Mouse (Mus musculus) intestine, embryonic 14.5 days (tissue): ENCODE data around the gene Daam1. TPM values are rescaled to one million over a fixed set of nuclear protein-coding genes. Genes with fewer than 3 reads are reported as not detected.

Experiments
- ATAC-seq: fragments of 200-750 bp; cut with Nextera tagmentation; replicated peaks from 2 replicates; pipeline ENCODE4 v1.8.0; 2017; ENCODE audit warnings: low read depth, moderate number of reproducible peaks, moderate TSS enrichment, moderate library complexity; ENCODE audit not compliant: low FRiP score, low TSS enrichment
- DNase-seq: peaks from one replicate; pipeline ENCODE4 v3.0.0-alpha.2; 2018; ENCODE audit warnings: low spot score
- H3K27ac ChIP-seq: fragments of 300-500 bp; sonication (generic); 2 replicates; pipeline ENCODE4 v1.5.1; 2014; ENCODE audit warnings: low read depth, mild to moderate bottlenecking, control low read depth
- H3K27me3 ChIP-seq: fragments of 300-500 bp; sonication (generic); replicated peaks from 2 replicates; pipeline ENCODE4 v1.6.1; 2014; ENCODE audit warnings: low read length, control low read depth; ENCODE audit not compliant: control insufficient read depth, insufficient read depth
- H3K36me3 ChIP-seq: fragments of 300-500 bp; sonication (generic); 2 replicates; pipeline ENCODE4 v1.6.1; 2014; ENCODE audit warnings: low read length, control low read depth; ENCODE audit not compliant: control insufficient read depth, insufficient read depth
- H3K4me1 ChIP-seq: fragments of 300-500 bp; sonication (generic); replicated peaks from 2 replicates; pipeline ENCODE4 v1.6.1; 2014; ENCODE audit warnings: low read length, control low read depth, mixed read lengths; ENCODE audit not compliant: control insufficient read depth, insufficient read depth
- H3K4me2 ChIP-seq: fragments of 300-500 bp; sonication (generic); 2 replicates; pipeline ENCODE4 v1.6.1; 2014; ENCODE audit warnings: low read length
- H3K4me3 ChIP-seq: fragments of 300-500 bp; sonication (generic); 2 replicates; pipeline ENCODE4 v1.5.1; 2014; ENCODE audit warnings: low read depth, low read length, control low read depth, mixed read lengths
- H3K9ac ChIP-seq: fragments of 300-500 bp; sonication (generic); 2 replicates; pipeline ENCODE4 v1.6.1; 2014; ENCODE audit warnings: mild to moderate bottlenecking, low read length
- H3K9me3 ChIP-seq: fragments of 300-500 bp; sonication (generic); 2 replicates; pipeline ENCODE4 v1.6.1; 2016; ENCODE audit warnings: low read length, control low read depth; ENCODE audit not compliant: control insufficient read depth
- WGBS: fragments of 180-500 bp; shearing (Covaris S2); extraction: QIAGEN DNeasy Blood & Tissue Kit; methylation state at CpG from one replicate; pipeline ENCODE4 v1.1.7; 2014; 5-methylcytosine and 5-hydroxymethylcytosine counted together
- polyA plus RNA-seq: library from polyadenylated mRNA; unstranded; fragments of >200 nt; fragmentation: Nextera tagmentation; extraction: Ambion mirVana; gene quantifications from 2 replicates; pipeline ENCODE4 v1.2.1, GENCODE M21; 2014

Gene Daam1
- polyA plus RNA-seq, 1 experiment from 2014 or later, result 15.6 TPM

GRCm38 (mm10) chr12:71980166-71980565 is 149.3 kb downstream of the Daam1 start:
- Histone ChIP-seq H3K27ac (no peak overlapping the region), H3K4me3 (no peak overlapping the region), H3K36me3 (peaks cover 63% of the 10 kb centered on the region), H3K4me2 (no peak overlapping the region), H3K4me1 (peaks cover 2% of the 10 kb centered on the region; the same call in 1 of the 2 replicates), H3K9me3 (no peaks in the 10 kb centered on the region), H3K9ac (no peak overlapping the region), H3K27me3 (no peaks in the 10 kb centered on the region)
- ATAC-seq (no peak), DNase-seq (no peak)
- WGBS, result 82% methylated on average over 6 of the region's 6 CpGs

GRCm38 (mm10) chr12:71980746-71981145 is 149.9 kb downstream of the Daam1 start:
- 96% methylated on average over 11 of the region's 11 CpGs for WGBS
- no peak for ATAC-seq
- Histone ChIP-seq H3K4me1 (peaks cover under 1% of the 10 kb centered on the region; the same call in 1 of the 2 replicates), H3K27me3 (no peaks in the 10 kb centered on the region), H3K4me2 (no peak overlapping the region), H3K9me3 (no peaks in the 10 kb centered on the region), H3K9ac (no peak overlapping the region), H3K36me3 (peaks cover 60% of the 10 kb centered on the region), H3K4me3 (no peak overlapping the region), H3K27ac (no peak overlapping the region)
- DNase-seq, result no peak

- Histone ChIP-seq H3K36me3 (peaks cover 63% of the 10 kb centered on the region), H3K4me3 (no peak overlapping the region), H3K9me3 (no peaks in the 10 kb centered on the region), H3K4me1 (no peaks in the 10 kb centered on the region), H3K9ac (no peak overlapping the region), H3K27me3 (no peaks in the 10 kb centered on the region), H3K4me2 (no peak overlapping the region), H3K27ac (no peak overlapping the region)
- no peak for DNase-seq
- ATAC-seq, result no peak
- 86% methylated on average over 8 of the region's 8 CpGs for WGBS
Measured at GRCm38 (mm10) chr12:71981250-71981649, 150.4 kb downstream of the Daam1 start.

- Histone ChIP-seq H3K4me2 (no peak overlapping the region), H3K36me3 (peaks cover 66% of the 10 kb centered on the region), H3K4me3 (no peak overlapping the region), H3K27me3 (no peaks in the 10 kb centered on the region), H3K4me1 (no peaks in the 10 kb centered on the region), H3K9me3 (no peaks in the 10 kb centered on the region), H3K27ac (no peak overlapping the region), H3K9ac (no peak overlapping the region)
- ATAC-seq, result no peak
- DNase-seq, result no peak
- 84% methylated on average over 5 of the region's 5 CpGs for WGBS
Measured at GRCm38 (mm10) chr12:71981791-71982190, 150.9 kb downstream of the Daam1 start.

GRCm38 (mm10) chr12:71983102-71983715 is 152.3 kb downstream of the Daam1 start:
- Histone ChIP-seq H3K4me2 (no peak overlapping the region), H3K9me3 (no peaks in the 10 kb centered on the region), H3K4me3 (no peak overlapping the region), H3K4me1 (no peaks in the 10 kb centered on the region), H3K9ac (no peak overlapping the region), H3K36me3 (peaks cover 65% of the 10 kb centered on the region), H3K27me3 (no peaks in the 10 kb centered on the region), H3K27ac (no peak overlapping the region)
- DNase-seq (no peak), ATAC-seq (no peak)
- WGBS, result 78% methylated on average over 10 of the region's 10 CpGs

GRCm38 (mm10) chr12:71987161-71987560 is 156.3 kb downstream of the Daam1 start:
- Histone ChIP-seq H3K36me3 (peaks cover 75% of the 10 kb centered on the region), H3K4me3 (no peak overlapping the region), H3K9me3 (no peaks in the 10 kb centered on the region), H3K27me3 (no peaks in the 10 kb centered on the region), H3K4me2 (no peak overlapping the region), H3K9ac (no peak overlapping the region), H3K27ac (no peak overlapping the region), H3K4me1 (no peaks in the 10 kb centered on the region)
- DNase-seq (no peak), ATAC-seq (no peak)
- 76% methylated on average over 2 of the region's 2 CpGs for WGBS

GRCm38 (mm10) chr12:71987885-71988284 is 157.0 kb downstream of the Daam1 start:
- ATAC-seq, result no peak
- H3K27ac ChIP-seq, result no peak overlapping the region
- no peaks in the 10 kb centered on the region for H3K4me1 ChIP-seq
- WGBS, result 86% methylated on average over 4 of the region's 4 CpGs
- H3K36me3 ChIP-seq, result peaks cover 72% of the 10 kb centered on the region
- H3K9ac ChIP-seq, result no peak overlapping the region
- no peak overlapping the region for H3K4me2 ChIP-seq
- H3K4me3 ChIP-seq, result no peak overlapping the region
- H3K27me3 ChIP-seq, result no peaks in the 10 kb centered on the region
- no peak for DNase-seq
- H3K9me3 ChIP-seq, result no peaks in the 10 kb centered on the region

- WGBS, result 97% methylated on average over 17 of the region's 17 CpGs
- Histone ChIP-seq H3K9ac (no peak overlapping the region), H3K4me3 (no peak overlapping the region), H3K36me3 (peaks cover 68% of the 10 kb centered on the region), H3K27ac (no peak overlapping the region), H3K9me3 (no peaks in the 10 kb centered on the region), H3K27me3 (no peaks in the 10 kb centered on the region), H3K4me2 (no peak overlapping the region), H3K4me1 (no peaks in the 10 kb centered on the region)
- no peak for ATAC-seq
- no peak for DNase-seq
Measured at GRCm38 (mm10) chr12:71989596-71989995, 158.7 kb downstream of the Daam1 start.

GRCm38 (mm10) chr12:71992599-71993210 is 161.8 kb downstream of the Daam1 start:
- no peaks in the 10 kb centered on the region for H3K9me3 ChIP-seq
- H3K4me1 ChIP-seq, result no peaks in the 10 kb centered on the region
- peaks cover 48% of the 10 kb centered on the region for H3K36me3 ChIP-seq
- 85% methylated on average over 18 of the region's 18 CpGs for WGBS
- no peak overlapping the region for H3K4me3 ChIP-seq
- H3K4me2 ChIP-seq, result no peak overlapping the region
- no peaks in the 10 kb centered on the region for H3K27me3 ChIP-seq
- no peak overlapping the region for H3K9ac ChIP-seq
- DNase-seq, result no peak
- ATAC-seq, result no peak
- no peak overlapping the region for H3K27ac ChIP-seq
